Mouse (Mus musculus) liver, embryonic 14.5 days (tissue): Measurements from ENCODE around the gene Nkain2.

Experiments used
- CTCF ChIP-seq: IDR thresholded peaks from 2 replicates; pipeline ENCODE4 v1.5.1; 2016; ENCODE audit warnings: antibody characterized with exemption, low read depth, control low read depth
- EP300 ChIP-seq: IDR thresholded peaks from 2 replicates; pipeline ENCODE4 v1.6.1; 2016; ENCODE audit warnings: antibody characterized with exemption, low read depth

DNA sequence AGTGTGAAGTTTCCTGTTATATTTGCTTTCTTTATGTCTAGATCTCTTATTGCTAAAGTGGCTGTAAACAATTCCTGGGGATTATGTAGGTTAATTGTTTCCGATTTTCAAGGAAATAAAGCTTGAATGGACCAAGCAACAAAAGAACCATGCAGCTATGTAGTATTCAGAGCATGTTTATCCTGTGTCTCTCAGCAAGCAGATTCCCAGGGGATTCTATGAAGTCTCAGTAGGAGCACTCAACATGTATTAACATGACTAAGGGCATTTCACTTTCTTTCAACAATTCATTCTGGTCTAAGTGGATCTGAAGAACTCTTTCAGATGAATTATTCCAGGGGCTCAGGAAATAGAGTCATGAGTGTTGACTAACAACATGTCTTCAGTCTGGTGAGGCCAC lies 1244.2 kb downstream of the Nkain2 start:
- TF ChIP-seq EP300 (no peak), CTCF (no peak)
